Comparison of ENCODE assay signal across 12 mouse cellular contexts in genomic region chr6:32460400-32460799, GRCm38 (mm10).
DNase-seq lines count a peak whose midpoint lies in the region; ATAC-seq lines count a peak whose summit lies in the region.
"Had no signal": no experiment of that assay in that cellular context is flagged by ENCODE, and none has a peak within 500 bp of the region (broad histone marks: within the 10 kb centered on the region; RNA-seq: fewer than 3 reads in every experiment).

No protein-coding gene starts in this region.

- peaks cover 26% of the 10 kb centered on the region for H3K4me1 ChIP-seq in neural tube, embryonic 13.5 days (replicated peaks)
- peaks cover 22% of the 10 kb centered on the region for H3K4me1 ChIP-seq in neural tube, embryonic 15.5 days
- peaks cover 19% of the 10 kb centered on the region for H3K4me1 ChIP-seq in liver, embryonic 13.5 days (replicated peaks)

- H3K27me3 ChIP-seq in neural tube, embryonic 13.5 days, result no peaks in the 10 kb centered on the region
- H3K27me3 ChIP-seq in neural tube, embryonic 15.5 days (replicated peaks), result no peaks in the 10 kb centered on the region
- H3K27me3 ChIP-seq in liver, embryonic 13.5 days, result peaks cover 28% of the 10 kb centered on the region

- no peaks in the 10 kb centered on the region for H3K9me3 ChIP-seq in neural tube, embryonic 13.5 days
- H3K9me3 ChIP-seq in neural tube, embryonic 15.5 days (replicated peaks), result no peaks in the 10 kb centered on the region
- no peaks in the 10 kb centered on the region for H3K9me3 ChIP-seq in liver, embryonic 13.5 days (replicated peaks)

- ATAC-seq in neural tube, embryonic 13.5 days (ENCODE audit: low read depth), result no peak
- no peak for ATAC-seq in neural tube, embryonic 15.5 days (ENCODE audit: low FRiP score)
- ATAC-seq in liver, embryonic 13.5 days (ENCODE audit: low read depth), result no peak
- ATAC-seq: forebrain, embryonic 14.5 days had no signal

- DNase-seq in heart, postnatal 36 days, result peak; percentile 45 to 55
- DNase-seq in liver, embryonic 13.5 days, result no peak
- DNase-seq in left cerebral cortex, adult 8-10 months (ENCODE audit: low spot score in 2 of 2), result no peak
- DNase-seq in cerebellum, postnatal 4 days (ENCODE audit: low spot score in 2 of 2), result no peak
- no peak for DNase-seq in ovary, postnatal 36 days (ENCODE audit: low spot score)
- DNase-seq: cerebellum, adult 11-12 months; midbrain, embryonic 14.5 days; right cerebral cortex, adult 18-20 months had no signal

- intact Hi-C loops in heart, postnatal 36 days (cut with DNase I), result loop anchor here (2.0 to 5.0 kb wide), 3 partner anchors 50 to 127 kb away; partner anchors contain the start of gene Plxna4

- H3K4me3 ChIP-seq in neural tube, embryonic 13.5 days, result no peak overlapping the region
- no peak overlapping the region for H3K4me3 ChIP-seq in neural tube, embryonic 15.5 days (replicated peaks)
- no peak overlapping the region for H3K4me3 ChIP-seq in liver, embryonic 13.5 days (replicated peaks)
- H3K4me3 ChIP-seq: left cerebral cortex, adult 2 months had no signal

- peak overlapping the region; percentile 39 for H3K27ac ChIP-seq in neural tube, embryonic 13.5 days (replicated peaks)
- no peak overlapping the region for H3K27ac ChIP-seq in neural tube, embryonic 15.5 days (replicated peaks)
- H3K27ac ChIP-seq in liver, embryonic 13.5 days, result no peak overlapping the region
- H3K27ac ChIP-seq: left cerebral cortex, adult 2 months had no signal

- H3K4me2 ChIP-seq in neural tube, embryonic 13.5 days, result no peak overlapping the region
- H3K4me2 ChIP-seq in neural tube, embryonic 15.5 days, result no peak overlapping the region
- 0 out of 2 replicates have a peak overlapping the region, but pooled peaks have one; percentile 6 for H3K4me2 ChIP-seq in liver, embryonic 13.5 days

- 77% methylated on average over 8 of the region's 8 CpGs for WGBS in neural tube, embryonic 13.5 days
- 75% methylated on average over 8 of the region's 8 CpGs for WGBS in neural tube, embryonic 15.5 days
- WGBS in liver, embryonic 13.5 days (ENCODE audit: insufficient replicate concordance), result 25% methylated on average over 8 of the region's 8 CpGs

- no peaks in the 10 kb centered on the region for H3K36me3 ChIP-seq in neural tube, embryonic 13.5 days
- no peaks in the 10 kb centered on the region for H3K36me3 ChIP-seq in neural tube, embryonic 15.5 days
- H3K36me3 ChIP-seq in liver, embryonic 13.5 days, result no peaks in the 10 kb centered on the region

- H3K9ac ChIP-seq in neural tube, embryonic 13.5 days, result no peak overlapping the region
- no peak overlapping the region for H3K9ac ChIP-seq in neural tube, embryonic 15.5 days (replicated peaks)
- H3K9ac ChIP-seq in liver, embryonic 13.5 days, result no peak overlapping the region

Comparison
In these comparisons a context has a peak if more than half of its experiments do, and no peak if none do; other contexts are left out.
1. DNase-seq: peak in heart, postnatal 36 days (2 of 2); none in liver, embryonic 13.5 days (single experiment), left cerebral cortex, adult 8-10 months (0 of 2), cerebellum, postnatal 4 days (0 of 2) and ovary, postnatal 36 days (single experiment).